Mouse (Mus musculus) CH12.LX (cell line): ENCODE measurements around the gene Gm10320. TPM values are rescaled to one million over a fixed set of nuclear protein-coding genes. Genes with fewer than 3 reads are reported as not detected.

ENCODE experiments used
- DNase-seq: peaks from one replicate; pipeline ENCODE4 v3.0.0-alpha.2; 2013; ENCODE audit errors: extremely low read depth
- H3K27ac ChIP-seq: 2 replicates; pipeline ENCODE4 v1.5.1; 2012; ENCODE audit warnings: low read depth, mild to moderate bottlenecking, control low read depth, moderate library complexity; ENCODE audit not compliant: insufficient read depth
- H3K27me3 ChIP-seq: replicated peaks from 2 replicates; pipeline ENCODE3; 2012; ENCODE audit warnings: inconsistent platforms
- H3K36me3 ChIP-seq, 2 experiments: replicated peaks in 1 of 2; 2 replicates each; pipeline versions ENCODE3 to v1.6.1; 2012; ENCODE audit warnings: inconsistent platforms in 1 of 2, low read length in 1 of 2, mild to moderate bottlenecking in 1 of 2, mixed read lengths in 1 of 2, moderate library complexity in 1 of 2; ENCODE audit not compliant: control insufficient read depth in 1 of 2, insufficient read depth in 1 of 2
- H3K4me1 ChIP-seq, 2 experiments: 2 replicates each; pipeline ENCODE4 v1.6.1; 2012; ENCODE audit warnings: inconsistent platforms in 1 of 2, moderate library complexity in 1 of 2; ENCODE audit not compliant: insufficient read depth in 2 of 2, control insufficient read depth in 1 of 2
- H3K4me2 ChIP-seq: 2 replicates; pipeline ENCODE4 v1.6.1; 2012; ENCODE audit warnings: low read depth, mild to moderate bottlenecking, control low read depth; ENCODE audit not compliant: poor library complexity, insufficient read depth, severe bottlenecking
- H3K4me3 ChIP-seq, 3 experiments: fragments of 150-350 bp in 1 of 3; sonication (generic) in 1 of 3; replicated peaks in 1 of 3; 2 replicates each; pipeline versions ENCODE3 to v1.5.1; 2011 to 2012; ENCODE audit warnings: low read depth in 2 of 3, low read length in 2 of 3, mild to moderate bottlenecking in 2 of 3, moderate library complexity in 2 of 3, control low read depth in 1 of 3, improper control_type of control experiment in 1 of 3, inconsistent platforms in 1 of 3, mixed read lengths in 1 of 3; ENCODE audit not compliant: poor library complexity in 1 of 3
- H3K79me2 ChIP-seq: replicated peaks from 2 replicates; pipeline ENCODE4 v1.6.1; 2012; ENCODE audit warnings: mild to moderate bottlenecking, moderate library complexity; ENCODE audit not compliant: control insufficient read depth, poor library complexity, insufficient read depth, severe bottlenecking; ENCODE audit errors: extremely low read depth
- H3K9ac ChIP-seq: 2 replicates; pipeline ENCODE4 v1.6.1; 2012; ENCODE audit warnings: low read depth, mild to moderate bottlenecking, control low read depth, moderate library complexity; ENCODE audit not compliant: insufficient read depth
- H3K9me3 ChIP-seq: replicated peaks from 2 replicates; pipeline ENCODE3; 2012; ENCODE audit warnings: low read length, inconsistent platforms, mixed read lengths
- BHLHE40 ChIP-seq: IDR thresholded peaks from 2 replicates; pipeline ENCODE4 v1.6.1; 2011; ENCODE audit warnings: mild to moderate bottlenecking, low read depth, low read length, improper control_type of control experiment
- CHD1 ChIP-seq: IDR thresholded peaks from 2 replicates; pipeline ENCODE4 v1.6.1; 2012; ENCODE audit warnings: low read depth, low read length, improper control_type of control experiment, inconsistent platforms
- ELF1 ChIP-seq: IDR thresholded peaks from 2 replicates; pipeline ENCODE4 v1.6.1; 2014; ENCODE audit warnings: low read depth, mild to moderate bottlenecking, inconsistent platforms, low read length, improper control_type of control experiment
- IRF4 ChIP-seq: IDR thresholded peaks from 2 replicates; pipeline ENCODE4 v1.6.1; 2014; ENCODE audit warnings: low read depth, mild to moderate bottlenecking, inconsistent platforms, low read length, improper control_type of control experiment
- JUND ChIP-seq: conservative IDR thresholded peaks from 2 replicates; pipeline ENCODE4 v1.6.1; 2011; ENCODE audit warnings: low read depth, low read length, improper control_type of control experiment
- KAT2A ChIP-seq: IDR thresholded peaks from 2 replicates; pipeline ENCODE4 v1.6.1; 2012; ENCODE audit warnings: low read length, improper control_type of control experiment, inconsistent platforms; ENCODE audit not compliant: insufficient replicate concordance
- MAX ChIP-seq: IDR thresholded peaks from 2 replicates; pipeline ENCODE4 v1.6.1; 2011; ENCODE audit warnings: low read length, improper control_type of control experiment
- MXI1 ChIP-seq: IDR thresholded peaks from 2 replicates; pipeline ENCODE4 v1.6.1; 2011; ENCODE audit warnings: mild to moderate bottlenecking, low read depth, low read length, improper control_type of control experiment
- MYC ChIP-seq: IDR thresholded peaks from 2 replicates; pipeline ENCODE4 v1.6.1; 2011; ENCODE audit warnings: low read depth, mild to moderate bottlenecking, improper control_type of control experiment, low read length
- PAX5 ChIP-seq: IDR thresholded peaks from 2 replicates; pipeline ENCODE4 v1.6.1; 2012; ENCODE audit warnings: low read length, inconsistent platforms, mixed read lengths
- POLR2A ChIP-seq: IDR thresholded peaks from 2 replicates; pipeline ENCODE4 v1.6.1; 2011; ENCODE audit warnings: low read depth, mild to moderate bottlenecking, improper control_type of control experiment, low read length
- RCOR1 ChIP-seq: conservative IDR thresholded peaks from 2 replicates; pipeline ENCODE4 v1.6.1; 2012; ENCODE audit warnings: low read depth, mild to moderate bottlenecking, inconsistent platforms, low read length, improper control_type of control experiment
- SIN3A ChIP-seq: IDR thresholded peaks from 2 replicates; pipeline ENCODE4 v1.6.1; 2012; ENCODE audit warnings: low read length, improper control_type of control experiment, inconsistent platforms
- TCF12 ChIP-seq: IDR thresholded peaks from 2 replicates; pipeline ENCODE4 v1.6.1; 2014; ENCODE audit warnings: low read depth, mild to moderate bottlenecking, inconsistent platforms, low read length, improper control_type of control experiment
- UBTF ChIP-seq: IDR thresholded peaks from 2 replicates; pipeline ENCODE4 v1.6.1; 2012; ENCODE audit warnings: low read depth, mild to moderate bottlenecking, inconsistent platforms, low read length, improper control_type of control experiment, moderate library complexity
- USF1 ChIP-seq: IDR thresholded peaks from 2 replicates; pipeline ENCODE4 v1.6.1; 2014; ENCODE audit warnings: low read depth, mild to moderate bottlenecking, inconsistent platforms, low read length, improper control_type of control experiment
- USF2 ChIP-seq: conservative IDR thresholded peaks from 2 replicates; pipeline ENCODE4 v1.6.1; 2011; ENCODE audit warnings: low read depth, low read length, improper control_type of control experiment
- ZC3H11A ChIP-seq: IDR thresholded peaks from 2 replicates; pipeline ENCODE4 v1.6.1; 2012; ENCODE audit warnings: low read depth, mild to moderate bottlenecking, inconsistent platforms, low read length, improper control_type of control experiment
- dilution Hi-C: fragments of 300-500 bp; cut with MboI; formaldehyde crosslinking; loops from 2 replicates; pipeline ENCODE4 v1.14.3; 2020; ENCODE audit warnings: low sequenced_read_pairs; ENCODE audit not compliant: extremely low pct_unique_long_range_greater_than_20kb, extremely low pct_ligation_motif_present
- in situ Hi-C: fragments of 300-500 bp; cut with MboI; formaldehyde crosslinking; loops from 3 replicates; pipeline ENCODE4 v1.14.3; 2019; ENCODE audit warnings: low sequenced_read_pairs, low pct_ligation_motif_present, low pct_unique_long_range_greater_than_20kb, mixed read lengths
- polyA plus RNA-seq: library from polyadenylated mRNA; unstranded; fragments of >175 nt; gene quantifications from 2 replicates; pipeline ENCODE4 v1.2.1, GENCODE M21; 2012; ENCODE audit warnings: low read depth; ENCODE audit not compliant: insufficient read length
- total RNA-seq, 2 experiments: library from RNA; depleted of rRNA; stranded (reverse); fragments of 300-350 nt in 1 of 2; fragments of >200 nt in 1 of 2; gene quantifications; 2 replicates each; pipeline ENCODE4 v1.2.3; 2012 to 2014

Gm10320 gene
- total and polyA plus RNA-seq, 3 experiments: 1.8 to 13.4 (median 8.0) TPM

GRCm38 (mm10) chr13:98473034-98473433 lies 18.8 kb downstream of the Gm10320 start:
- Histone ChIP-seq H3K4me3 (no peak overlapping the region), H3K9me3 (peaks cover 4% of the 10 kb centered on the region), H3K79me2 (no peaks in the 10 kb centered on the region), H3K4me1 (peaks cover 3 to 15% of the 10 kb centered on the region in 2 experiments; a peak in 3 of 4 replicates), H3K36me3 (no peaks in the 10 kb centered on the region), H3K9ac (no peak overlapping the region), H3K4me2 (no peak overlapping the region), H3K27ac (no peak overlapping the region), H3K27me3 (no peaks in the 10 kb centered on the region)
- dilution Hi-C loops: no loop called here
- in situ Hi-C loops: no loop called here
- no peak for DNase-seq
- TF ChIP-seq POLR2A (no peak), USF2 (no peak), PAX5 (no peak), ELF1 (no peak), CHD1 (no peak), MAX (no peak), UBTF (no peak), RCOR1 (no peak)

GRCm38 (mm10) chr13:98471756-98472155 lies 20.0 kb downstream of the Gm10320 start:
- TF ChIP-seq KAT2A (no peak), USF2 (no peak)
- TF ChIP-seq, all 38 proteins: peak for 0
- no peaks in the 10 kb centered on the region for H3K36me3 ChIP-seq
- H3K9ac ChIP-seq: no peak overlapping the region
- dilution Hi-C loops: no loop called here
- peaks cover 3 to 15% of the 10 kb centered on the region in 2 experiments; a peak in 3 of 4 replicates for H3K4me1 ChIP-seq
- no peaks in the 10 kb centered on the region for H3K79me2 ChIP-seq
- no peak overlapping the region for H3K27ac ChIP-seq
- no peak overlapping the region for H3K4me3 ChIP-seq
- no peak for DNase-seq
- H3K27me3 ChIP-seq: no peaks in the 10 kb centered on the region
- no peak overlapping the region for H3K4me2 ChIP-seq
- in situ Hi-C loops: no loop called here
- peaks cover 4% of the 10 kb centered on the region for H3K9me3 ChIP-seq

GRCm38 (mm10) chr13:98470321-98470720 lies 21.5 kb downstream of the Gm10320 start:
- no peak overlapping the region for H3K4me3 ChIP-seq
- peaks cover 4% of the 10 kb centered on the region for H3K9me3 ChIP-seq
- in situ Hi-C loops: no loop called here
- no peak for DNase-seq
- H3K79me2 ChIP-seq: no peaks in the 10 kb centered on the region
- no peak overlapping the region for H3K9ac ChIP-seq
- H3K4me1 ChIP-seq: peaks cover 3 to 15% of the 10 kb centered on the region in 2 experiments; a peak in 3 of 4 replicates
- no peaks in the 10 kb centered on the region for H3K36me3 ChIP-seq
- TF ChIP-seq MYC: no peak
- no peak for TF ChIP-seq USF2
- no peak for TF ChIP-seq TCF12
- no peak for TF ChIP-seq IRF4
- TF ChIP-seq BHLHE40: no peak
- TF ChIP-seq ZC3H11A: no peak
- no peak for TF ChIP-seq USF1
- no peak for TF ChIP-seq MXI1
- TF ChIP-seq PAX5: no peak
- no peak for TF ChIP-seq JUND
- no peak for TF ChIP-seq SIN3A
- TF ChIP-seq ELF1: no peak
- no peak for TF ChIP-seq RCOR1
- TF ChIP-seq, all 38 proteins: peak for 0
- H3K27ac ChIP-seq: no peak overlapping the region
- dilution Hi-C loops: no loop called here
- no peaks in the 10 kb centered on the region for H3K27me3 ChIP-seq
- H3K4me2 ChIP-seq: no peak overlapping the region
